Mouse (Mus musculus) right cerebral cortex, postnatal 10 days (tissue): ENCODE measurements around the gene 2810459M11Rik.
A peak's percentile ranks its signal among the peaks of the same experiment; 100 is the strongest.
"Not testable (repeated sequence)": the region's sequence is repeated elsewhere in the genome, so short reads cannot be mapped to it uniquely, and the experiment has no call there.

Experiments
- DNase-seq, 2 experiments: peaks; one replicate each; pipeline ENCODE4 v3.0.0; 2021; ENCODE audit warnings: low spot score in 2 of 2

Gene 2810459M11Rik

GRCm38 (mm10) chr1:86045848-86046805 is at the start of gene 2810459M11Rik:
2810459M11Rik (plus strand) TSS chr1:86045863.
- DNase-seq, result peak in 1 of 2 experiments; percentile 63

- no peak for DNase-seq
Measured at GRCm38 (mm10) chr1:85997221-85997620, 48.4 kb upstream of the 2810459M11Rik start.

GRCm38 (mm10) chr1:85998012-85998411 is 47.7 kb upstream of the 2810459M11Rik start:
- DNase-seq, result no peak

- DNase-seq, result peak in 1 of 2 experiments; percentile 29
Measured at GRCm38 (mm10) chr1:85999853-86000570, 45.7 kb upstream of the 2810459M11Rik start.

GRCm38 (mm10) chr1:86005540-86005939 is 40.1 kb upstream of the 2810459M11Rik start:
- no peak for DNase-seq

- DNase-seq, result no peak
Measured at GRCm38 (mm10) chr1:86006040-86006439, 39.6 kb upstream of the 2810459M11Rik start.

- DNase-seq, result peak; percentile 92 to 95
Measured at GRCm38 (mm10) chr1:86007778-86008177, 37.9 kb upstream of the 2810459M11Rik start.

GRCm38 (mm10) chr1:86015758-86016157 is 29.9 kb upstream of the 2810459M11Rik start:
- not testable (repeated sequence) for DNase-seq

GRCm38 (mm10) chr1:86016516-86016915 is 29.1 kb upstream of the 2810459M11Rik start, which contains the start of gene Spata3:
Spata3 (plus strand) TSS chr1:86016816.
- DNase-seq, result no peak

GRCm38 (mm10) chr1:86018235-86019055 is 27.2 kb upstream of the 2810459M11Rik start:
- DNase-seq, result peak; percentile 85 to 86

- peak; percentile 42 to 43 for DNase-seq
Measured at GRCm38 (mm10) chr1:86021365-86021989, 24.2 kb upstream of the 2810459M11Rik start.

GRCm38 (mm10) chr1:86032273-86032987 is 13.2 kb upstream of the 2810459M11Rik start:
- DNase-seq, result peak; percentile 78 to 89

GRCm38 (mm10) chr1:86038191-86038951 is 7.3 kb upstream of the 2810459M11Rik start:
- DNase-seq, result no peak

GRCm38 (mm10) chr1:86040131-86040530 is 5.5 kb upstream of the 2810459M11Rik start:
- DNase-seq, result no peak

- no peak for DNase-seq
Measured at GRCm38 (mm10) chr1:86040817-86041216, 4.8 kb upstream of the 2810459M11Rik start.

GRCm38 (mm10) chr1:86045056-86045455 is 607 bp upstream of the 2810459M11Rik start:
- no peak for DNase-seq

- no peak for DNase-seq
Measured at GRCm38 (mm10) chr1:86046833-86047563, 1.3 kb downstream of the 2810459M11Rik start.

- no peak for DNase-seq
Measured at GRCm38 (mm10) chr1:86048231-86048630, 2.6 kb downstream of the 2810459M11Rik start.

- no peak for DNase-seq
Measured at GRCm38 (mm10) chr1:86048744-86049143, 3.1 kb downstream of the 2810459M11Rik start.
